Mouse (Mus musculus) right cerebral cortex, adult 18-20 months (tissue): ENCODE results near the gene Etl4.
"Not testable (repeated sequence)": the region's sequence is repeated elsewhere in the genome, so short reads cannot be mapped to it uniquely, and the experiment has no call there.

Experiments
- DNase-seq: peaks from one replicate; pipeline ENCODE4 v3.0.0; 2022; ENCODE audit warnings: mixed read lengths

Etl4 gene

GRCm38 (mm10) chr2:20661841-20662240 lies 752.3 kb downstream of the Etl4 start:
- DNase-seq: no peak

GRCm38 (mm10) chr2:20662696-20663095 lies 753.1 kb downstream of the Etl4 start:
- DNase-seq: no peak

GRCm38 (mm10) chr2:20665309-20665971 lies 755.9 kb downstream of the Etl4 start:
- no peak for DNase-seq

GRCm38 (mm10) chr2:20666051-20666478 lies 756.5 kb downstream of the Etl4 start:
- no peak for DNase-seq

- DNase-seq: no peak
Measured at GRCm38 (mm10) chr2:20667876-20668275, 758.3 kb downstream of the Etl4 start.

GRCm38 (mm10) chr2:20668276-20669030 lies 758.9 kb downstream of the Etl4 start:
- not testable (repeated sequence) for DNase-seq

GRCm38 (mm10) chr2:20669367-20669766 lies 759.8 kb downstream of the Etl4 start:
- DNase-seq: no peak

- no peak for DNase-seq
Measured at GRCm38 (mm10) chr2:20671546-20672255, 762.1 kb downstream of the Etl4 start.

- DNase-seq: no peak
Measured at GRCm38 (mm10) chr2:20672281-20672680, 762.7 kb downstream of the Etl4 start.

- DNase-seq: peak; percentile 59
Measured at GRCm38 (mm10) chr2:20672803-20673603, 763.4 kb downstream of the Etl4 start.

- DNase-seq: no peak
Measured at GRCm38 (mm10) chr2:20676379-20676778, 766.8 kb downstream of the Etl4 start.

GRCm38 (mm10) chr2:20678793-20679192 lies 769.2 kb downstream of the Etl4 start:
- DNase-seq: no peak

- DNase-seq: not testable (repeated sequence)
Measured at GRCm38 (mm10) chr2:20682203-20682602, 772.6 kb downstream of the Etl4 start.

- DNase-seq: no peak
Measured at GRCm38 (mm10) chr2:20689389-20689788, 779.8 kb downstream of the Etl4 start.

GRCm38 (mm10) chr2:20692898-20693297 lies 783.3 kb downstream of the Etl4 start:
- DNase-seq: no peak

- no peak for DNase-seq
Measured at GRCm38 (mm10) chr2:20693772-20694171, 784.2 kb downstream of the Etl4 start.

- DNase-seq: peak; percentile 12
Measured at GRCm38 (mm10) chr2:20697719-20698118, 788.1 kb downstream of the Etl4 start.

GRCm38 (mm10) chr2:20705110-20705509 lies 795.5 kb downstream of the Etl4 start:
- no peak for DNase-seq

GRCm38 (mm10) chr2:20710589-20710988 lies 801.0 kb downstream of the Etl4 start:
- no peak for DNase-seq

GRCm38 (mm10) chr2:20711024-20711423 lies 801.4 kb downstream of the Etl4 start:
- no peak for DNase-seq

GRCm38 (mm10) chr2:20719105-20719504 lies 809.5 kb downstream of the Etl4 start:
- DNase-seq: peak; percentile 24

- DNase-seq: no peak
Measured at GRCm38 (mm10) chr2:20721098-20721497, 811.5 kb downstream of the Etl4 start.
